Mouse (Mus musculus) kidney, adult 18-20 months (tissue): Measurements from ENCODE around the gene Pex5.

ENCODE experiments used
- DNase-seq: peaks from one replicate; pipeline ENCODE4 v3.0.0; 2021

Gene Pex5

DNA sequence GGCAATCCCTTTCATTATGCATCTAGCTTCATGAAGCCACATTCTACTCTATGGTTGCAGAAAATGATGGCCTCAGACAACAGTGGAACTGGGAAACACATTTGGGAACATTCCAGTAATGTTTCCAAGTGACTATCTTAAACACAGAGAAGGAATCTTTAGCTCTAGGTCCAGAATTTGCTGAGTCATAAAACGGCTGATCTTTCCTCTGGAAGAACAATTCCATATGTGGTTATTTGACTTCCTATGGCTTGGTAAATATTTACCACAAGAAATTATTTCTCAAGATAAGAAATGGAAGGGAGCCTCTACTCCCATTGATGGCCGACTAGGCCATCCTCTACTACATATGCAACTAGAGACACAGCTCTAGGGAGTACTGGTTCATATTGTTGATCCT, 61.6 kb downstream of the Pex5 start:
- no peak for DNase-seq
